Mouse (Mus musculus): Measurements from ENCODE around the gene Cd27. TPM values are rescaled to one million over a fixed set of nuclear protein-coding genes. Genes with fewer than 3 reads are reported as not detected.
A peak's percentile ranks its signal among the peaks of the same experiment; 100 is the strongest.

The Cd27 gene
- polyA plus RNA-seq, 1 experiment from 2014 or later, result 1.3 TPM

DNA sequence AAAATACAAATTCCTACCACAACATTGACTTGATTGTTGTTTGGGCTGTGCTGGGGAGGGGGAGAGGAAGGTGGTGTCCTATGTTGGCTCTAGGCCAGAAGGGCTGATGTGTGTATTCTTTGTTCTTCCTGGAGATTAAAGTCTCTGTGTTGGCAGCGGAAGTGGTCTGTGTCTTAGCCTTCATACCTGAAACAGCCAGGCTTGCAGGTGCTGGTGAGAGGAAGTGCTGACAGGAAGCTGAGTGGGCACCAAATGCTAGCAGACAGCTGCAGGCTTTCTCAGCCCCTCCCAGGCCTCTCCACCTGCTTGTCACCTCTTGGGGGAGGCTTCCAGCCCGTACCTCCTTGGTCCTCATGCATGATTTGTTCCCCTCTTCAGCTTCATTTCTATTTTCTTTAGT lies 14.7 kb downstream of the Cd27 start:
- 60% methylated on average over 2 of the region's 2 CpGs for WGBS
- Histone ChIP-seq H3K27me3 (no peaks in the 10 kb centered on the region), H3K4me1 (no peaks in the 10 kb centered on the region), H3K9ac (replicated peaks) (no peak overlapping the region), H3K4me3 (no peak overlapping the region), H3K27ac (replicated peaks) (no peak overlapping the region), H3K9me3 (no peaks in the 10 kb centered on the region), H3K4me2 (replicated peaks) (no peak overlapping the region), H3K36me3 (no peaks in the 10 kb centered on the region)
- no peak for ATAC-seq (replicated peaks)

DNA sequence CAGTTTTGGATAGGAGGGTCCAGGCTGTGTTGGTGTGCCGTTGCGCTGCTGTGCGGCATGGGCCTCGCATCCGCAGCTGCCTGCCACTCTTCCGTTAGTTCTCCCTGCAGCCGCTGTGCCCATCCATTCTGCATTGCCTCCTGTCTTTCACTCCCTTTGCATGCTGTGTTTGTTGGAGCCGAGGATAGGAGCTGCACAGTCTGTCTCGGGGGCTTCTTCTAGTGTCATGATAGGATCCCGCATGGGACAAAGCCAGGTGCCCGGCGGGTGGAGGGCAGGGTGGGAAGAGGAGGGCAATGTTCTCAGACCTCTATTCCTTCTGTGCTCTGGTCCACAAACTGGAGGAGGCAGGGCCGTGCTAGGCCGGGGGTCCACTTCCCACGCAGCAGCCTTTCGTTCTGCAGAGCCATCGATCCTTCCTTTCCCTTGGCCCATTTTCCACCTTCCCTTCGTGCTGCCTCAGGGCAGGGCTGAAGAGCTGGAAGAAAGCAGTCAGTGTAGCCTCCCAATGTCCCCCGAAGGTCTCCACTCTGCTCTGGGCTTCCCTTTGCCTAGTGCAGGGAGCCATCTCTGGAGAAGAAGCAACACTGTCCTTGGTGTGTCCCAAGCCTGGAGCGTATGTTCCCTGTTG lies 15.6 kb downstream of the Cd27 start:
- H3K4me3 ChIP-seq, result no peak overlapping the region
- H3K4me1 ChIP-seq, result peaks cover under 1% of the 10 kb centered on the region; the same call in 1 of the 2 replicates
- no peaks in the 10 kb centered on the region for H3K9me3 ChIP-seq
- no peak overlapping the region for H3K27ac ChIP-seq (replicated peaks)
- no peak for ATAC-seq (replicated peaks)
- H3K36me3 ChIP-seq, result no peaks in the 10 kb centered on the region
- no peak overlapping the region for H3K9ac ChIP-seq (replicated peaks)
- WGBS, result 90% methylated on average over 20 of the region's 20 CpGs
- no peaks in the 10 kb centered on the region for H3K27me3 ChIP-seq
- H3K4me2 ChIP-seq (replicated peaks), result no peak overlapping the region

DNA sequence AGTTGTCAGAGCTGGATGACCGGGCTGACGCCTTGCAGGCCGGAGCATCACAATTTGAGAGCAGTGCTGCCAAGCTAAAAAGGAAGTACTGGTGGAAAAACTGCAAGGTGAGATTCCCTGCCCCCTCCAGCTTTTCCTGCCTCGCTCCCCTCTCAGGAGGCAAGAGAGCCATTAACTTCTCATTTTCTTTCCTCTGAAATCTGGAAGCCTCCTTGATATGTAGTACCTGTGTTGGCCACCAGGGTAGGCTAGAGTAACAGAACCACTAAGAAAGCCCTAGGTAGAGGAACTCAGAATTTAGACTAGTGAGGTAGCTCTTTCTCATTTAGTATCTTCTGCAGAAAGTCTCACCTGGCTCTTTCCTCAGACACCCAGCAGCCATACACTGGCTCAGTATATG lies 17.8 kb downstream of the Cd27 start:
- no peak for ATAC-seq (replicated peaks)
- Histone ChIP-seq H3K9ac (replicated peaks) (no peak overlapping the region), H3K4me2 (replicated peaks) (no peak overlapping the region), H3K27ac (replicated peaks) (no peak overlapping the region), H3K27me3 (no peaks in the 10 kb centered on the region), H3K36me3 (no peaks in the 10 kb centered on the region), H3K4me3 (no peak overlapping the region), H3K9me3 (no peaks in the 10 kb centered on the region), H3K4me1 (peaks cover 5% of the 10 kb centered on the region; the same call in 1 of the 2 replicates)
- WGBS, result 79% methylated on average over 4 of the region's 4 CpGs

DNA sequence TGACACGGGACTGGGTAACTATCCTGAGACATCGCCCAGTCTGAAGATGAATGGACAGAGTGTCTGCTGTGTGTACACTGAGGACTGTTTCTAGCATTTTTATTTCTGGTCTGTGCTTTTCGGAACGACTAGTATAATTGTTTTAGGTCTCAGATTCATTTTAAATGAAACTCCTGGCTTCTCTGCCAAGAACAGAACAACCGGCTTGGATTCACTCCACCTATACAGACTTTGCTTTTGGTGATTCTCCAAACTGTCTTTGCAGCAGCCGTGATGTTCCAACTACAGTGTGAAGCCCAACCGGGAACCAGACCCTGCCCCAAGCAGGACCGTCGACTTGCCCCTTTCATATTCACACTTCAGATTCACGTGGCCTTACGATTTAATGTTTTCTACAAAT lies 18.9 kb downstream of the Cd27 start:
- no peak overlapping the region for H3K27ac ChIP-seq (replicated peaks)
- H3K9ac ChIP-seq (replicated peaks), result no peak overlapping the region
- no peak for ATAC-seq (replicated peaks)
- H3K4me1 ChIP-seq, result peaks cover 5% of the 10 kb centered on the region; the same call in 1 of the 2 replicates
- H3K9me3 ChIP-seq, result no peaks in the 10 kb centered on the region
- H3K36me3 ChIP-seq, result no peaks in the 10 kb centered on the region
- H3K27me3 ChIP-seq, result no peaks in the 10 kb centered on the region
- H3K4me3 ChIP-seq, result no peak overlapping the region
- no peak overlapping the region for H3K4me2 ChIP-seq (replicated peaks)
- WGBS, result 85% methylated on average over 11 of the region's 11 CpGs

DNA sequence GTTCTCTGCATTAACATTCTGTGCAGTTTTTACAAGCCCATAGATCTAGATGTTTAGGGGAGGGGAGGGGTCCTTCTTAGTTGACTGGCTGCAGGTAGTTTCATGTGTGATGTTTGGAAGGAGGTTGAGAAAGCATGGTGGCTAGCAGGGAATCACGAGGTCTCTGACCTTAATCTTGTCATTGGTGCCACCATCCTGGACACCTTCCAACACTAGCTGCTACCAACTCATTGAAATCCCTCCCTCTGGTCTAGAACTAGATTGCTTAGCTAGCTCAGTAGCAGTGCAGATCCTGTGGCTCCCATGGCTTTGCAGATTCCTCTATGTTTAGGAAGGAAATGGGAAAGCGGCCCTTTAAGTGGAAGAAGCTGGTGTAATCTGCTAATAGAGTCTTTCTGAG lies 19.9 kb downstream of the Cd27 start:
- Histone ChIP-seq H3K9me3 (no peaks in the 10 kb centered on the region), H3K4me3 (no peak overlapping the region), H3K4me2 (replicated peaks) (no peak overlapping the region), H3K36me3 (no peaks in the 10 kb centered on the region), H3K27me3 (no peaks in the 10 kb centered on the region), H3K9ac (replicated peaks) (no peak overlapping the region), H3K4me1 (peaks cover 5% of the 10 kb centered on the region; the same call in 1 of the 2 replicates), H3K27ac (replicated peaks) (no peak overlapping the region)
- WGBS, result 87% methylated on average over 2 of the region's 2 CpGs
- ATAC-seq (replicated peaks), result no peak

DNA sequence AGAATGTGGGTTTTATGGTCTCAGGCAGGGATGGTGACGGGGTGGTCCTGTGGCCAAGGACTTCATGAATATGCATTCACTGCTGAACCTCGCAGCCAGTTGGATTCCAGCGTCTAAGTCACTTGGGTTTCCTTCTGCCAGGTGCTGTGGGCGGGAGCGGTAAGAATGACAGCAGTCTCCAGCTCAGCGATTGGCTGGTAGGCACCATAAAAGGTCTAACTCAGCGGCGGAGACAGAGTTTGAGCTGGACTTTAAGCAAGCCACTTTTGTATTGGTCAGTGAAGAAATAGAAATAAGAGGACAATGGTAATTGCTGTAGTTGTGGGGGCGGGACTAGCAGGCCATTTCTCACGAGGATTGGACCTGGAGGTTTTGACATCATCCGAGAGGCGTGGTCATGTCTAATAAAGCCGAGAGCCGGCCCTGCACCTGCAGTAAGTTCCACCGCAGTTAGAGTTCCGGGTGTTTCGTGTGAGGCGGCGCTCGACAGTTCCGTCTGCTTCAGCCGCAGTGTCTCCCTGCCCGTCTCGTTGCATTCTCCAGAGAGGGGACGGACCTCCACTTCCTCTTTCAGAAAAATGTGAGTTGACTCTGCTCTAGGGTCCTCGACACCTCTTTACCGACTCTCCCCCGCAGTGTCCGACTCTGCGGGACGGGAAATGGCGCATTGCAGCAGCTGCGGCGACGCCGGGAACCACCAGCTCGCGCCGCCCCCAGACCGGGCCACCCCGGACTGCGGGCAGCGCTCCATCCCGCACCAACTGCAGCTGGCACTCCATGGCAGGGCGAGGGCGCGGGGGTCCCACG lies 21.5 kb downstream of the Cd27 start, which contains the start of gene Vamp1:
Vamp1 (plus strand) TSS at position 404 of the 807 bp plus-strand sequence.
- under 1% methylated on average over 48 of the region's 48 CpGs for WGBS
- ATAC-seq (replicated peaks), result peak; percentile 97
- H3K36me3 ChIP-seq, result no peaks in the 10 kb centered on the region

DNA sequence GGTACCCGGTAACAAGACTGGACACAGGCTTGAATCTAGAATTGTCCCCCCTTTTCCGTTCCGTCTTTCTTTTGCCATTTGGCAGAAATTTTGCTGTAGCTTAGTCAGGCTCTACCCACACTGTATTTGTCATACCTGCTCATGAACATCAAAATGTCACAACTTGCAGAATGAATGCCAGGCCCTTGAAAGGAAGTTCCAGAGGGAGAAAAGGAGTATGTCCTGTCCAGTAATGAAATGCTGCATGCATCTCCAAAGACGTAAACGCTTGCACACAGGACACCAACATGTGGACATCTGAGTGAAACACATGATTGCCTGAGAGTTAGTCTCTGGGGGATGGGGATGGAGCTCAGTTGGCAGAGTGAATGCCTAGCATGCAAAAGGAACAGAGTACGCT lies 23.1 kb downstream of the Cd27 start:
- peaks cover 5% of the 10 kb centered on the region; the same call in 1 of the 2 replicates for H3K4me1 ChIP-seq
- H3K9me3 ChIP-seq, result no peaks in the 10 kb centered on the region
- H3K27ac ChIP-seq (replicated peaks), result no peak overlapping the region
- no peak overlapping the region for H3K4me3 ChIP-seq
- H3K9ac ChIP-seq (replicated peaks), result no peak overlapping the region
- no peak overlapping the region for H3K4me2 ChIP-seq (replicated peaks)
- no peak for ATAC-seq (replicated peaks)
- H3K36me3 ChIP-seq, result no peaks in the 10 kb centered on the region
- H3K27me3 ChIP-seq, result 0 out of 2 replicates have a peak, but pooled peaks cover 4% of the 10 kb centered on the region
- WGBS, result 81% methylated on average over 6 of the region's 6 CpGs

More for the DNA sequence above, 21.5 kb downstream of the Cd27 start, which contains the start of gene Vamp1:
- Histone ChIP-seq H3K27me3 (0 out of 2 replicates have a peak, but pooled peaks cover 4% of the 10 kb centered on the region), H3K9ac (replicated peaks) (peak within 1 kb of the TSS; percentile 69), H3K27ac (replicated peaks) (peak within 1 kb of the TSS; percentile 66), H3K4me2 (replicated peaks) (peak within 1 kb of the TSS; percentile 95), H3K9me3 (no peaks in the 10 kb centered on the region), H3K4me1 (peaks cover 5% of the 10 kb centered on the region; the same call in 1 of the 2 replicates), H3K4me3 (peak within 1 kb of the TSS; percentile 63)

DNA sequence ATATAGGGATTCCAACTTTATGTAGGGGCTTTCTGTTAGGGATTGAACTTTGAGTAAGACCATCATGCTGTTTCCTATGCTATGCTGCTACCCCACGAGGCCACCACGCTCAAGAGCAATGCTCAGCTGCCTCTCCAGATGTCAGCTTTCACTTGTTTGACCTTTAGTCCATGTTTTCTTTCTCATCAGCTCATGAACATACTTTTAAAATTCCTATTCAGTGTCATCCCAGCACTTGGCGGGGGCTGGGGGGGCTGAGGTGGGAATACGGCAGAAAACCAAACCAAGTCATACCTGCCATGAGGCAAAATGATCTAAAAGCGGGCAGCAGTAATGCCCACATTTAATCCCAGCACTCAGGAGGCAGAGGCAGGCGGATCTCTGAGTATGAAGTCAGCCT lies 23.7 kb downstream of the Cd27 start:
- H3K27ac ChIP-seq (replicated peaks), result no peak overlapping the region
- H3K27me3 ChIP-seq, result 0 out of 2 replicates have a peak, but pooled peaks cover 4% of the 10 kb centered on the region
- H3K36me3 ChIP-seq, result no peaks in the 10 kb centered on the region
- H3K9me3 ChIP-seq, result no peaks in the 10 kb centered on the region
- H3K4me1 ChIP-seq, result peaks cover 5% of the 10 kb centered on the region; the same call in 1 of the 2 replicates
- no peak overlapping the region for H3K4me2 ChIP-seq (replicated peaks)
- WGBS, result 78% methylated on average over 6 of the region's 6 CpGs
- H3K9ac ChIP-seq (replicated peaks), result no peak overlapping the region
- no peak overlapping the region for H3K4me3 ChIP-seq
- no peak for ATAC-seq (replicated peaks)

DNA sequence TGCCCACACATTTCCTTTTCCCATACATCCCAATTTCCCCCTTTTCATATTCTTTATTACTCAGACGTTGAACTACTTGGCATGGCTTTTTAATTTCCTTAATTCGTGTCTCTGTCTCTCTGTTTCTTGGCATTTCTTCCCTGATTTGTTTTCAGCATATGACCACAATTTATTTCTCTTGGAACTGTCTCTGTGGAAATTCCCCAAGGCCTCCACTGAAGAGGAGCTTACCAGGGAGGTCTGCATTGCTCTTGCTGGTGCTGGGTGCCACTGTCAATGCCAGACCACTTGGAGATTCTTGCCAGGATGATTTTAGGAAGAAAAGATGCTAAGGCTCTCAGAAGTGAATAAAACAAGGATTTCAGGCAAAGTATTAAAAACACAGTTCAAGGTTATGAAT lies 24.2 kb downstream of the Cd27 start:
- H3K4me1 ChIP-seq, result peaks cover 5% of the 10 kb centered on the region; the same call in 1 of the 2 replicates
- 46% methylated on average over 2 of the region's 2 CpGs for WGBS
- no peaks in the 10 kb centered on the region for H3K9me3 ChIP-seq
- no peak overlapping the region for H3K4me2 ChIP-seq (replicated peaks)
- H3K27me3 ChIP-seq, result 0 out of 2 replicates have a peak, but pooled peaks cover 4% of the 10 kb centered on the region
- no peak overlapping the region for H3K4me3 ChIP-seq
- H3K9ac ChIP-seq (replicated peaks), result no peak overlapping the region
- no peak overlapping the region for H3K27ac ChIP-seq (replicated peaks)
- ATAC-seq (replicated peaks), result no peak
- no peaks in the 10 kb centered on the region for H3K36me3 ChIP-seq

DNA sequence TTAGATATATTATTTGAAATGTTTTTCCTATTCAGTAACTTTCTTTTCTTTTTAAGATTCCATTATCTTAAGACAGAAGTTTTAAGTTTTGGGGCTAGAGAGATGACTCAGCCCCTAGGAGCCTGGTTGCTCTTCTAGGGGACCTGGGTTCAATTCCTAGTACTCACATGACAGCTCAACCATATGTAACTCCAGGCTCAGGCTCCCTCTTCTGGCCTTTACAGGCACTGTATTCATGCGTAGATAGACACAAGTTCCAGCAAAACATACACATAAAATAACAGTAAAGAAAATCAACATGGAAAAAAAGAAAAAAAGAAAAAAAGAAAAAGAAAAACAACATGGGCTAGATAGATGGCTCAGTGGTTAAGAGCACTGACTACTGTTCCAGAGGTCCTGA lies 26.4 kb downstream of the Cd27 start:
- no peak for ATAC-seq (replicated peaks)
- H3K9me3 ChIP-seq, result no peaks in the 10 kb centered on the region
- no peak overlapping the region for H3K4me2 ChIP-seq (replicated peaks)
- no peak overlapping the region for H3K9ac ChIP-seq (replicated peaks)
- no peaks in the 10 kb centered on the region for H3K36me3 ChIP-seq
- no peak overlapping the region for H3K4me3 ChIP-seq
- no peak overlapping the region for H3K27ac ChIP-seq (replicated peaks)
- 0 out of 2 replicates have a peak, but pooled peaks cover 4% of the 10 kb centered on the region for H3K27me3 ChIP-seq
- H3K4me1 ChIP-seq, result no peaks in the 10 kb centered on the region
- WGBS, result 83% methylated on average over 1 of the region's 1 CpGs

DNA sequence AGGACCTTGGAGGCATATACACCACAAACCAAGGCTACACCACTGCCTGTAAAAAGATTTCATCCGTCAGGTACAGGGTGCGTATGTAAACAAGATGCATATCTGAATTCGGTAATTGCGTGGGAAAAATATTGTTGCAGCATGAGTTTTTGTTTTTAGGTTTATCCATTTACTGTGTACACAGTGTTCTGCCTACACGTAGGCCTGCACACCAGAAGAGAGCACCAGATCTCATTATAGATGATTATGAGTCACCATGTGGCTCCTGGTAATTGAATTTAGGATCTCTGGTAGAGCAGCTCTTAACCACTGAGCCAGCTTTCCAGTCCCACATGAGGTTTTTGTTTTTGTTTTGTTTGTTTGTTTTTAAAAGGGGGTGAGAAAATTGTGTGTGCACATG lies 39.6 kb downstream of the Cd27 start:
- H3K4me3 ChIP-seq, result no peak overlapping the region
- no peak for ATAC-seq (replicated peaks)
- H3K4me1 ChIP-seq, result peaks cover 11% of the 10 kb centered on the region
- H3K36me3 ChIP-seq, result peaks cover 12% of the 10 kb centered on the region; the same call in 1 of the 2 replicates
- H3K9ac ChIP-seq (replicated peaks), result no peak overlapping the region
- 86% methylated on average over 5 of the region's 5 CpGs for WGBS
- H3K27ac ChIP-seq (replicated peaks), result no peak overlapping the region
- H3K27me3 ChIP-seq, result no peaks in the 10 kb centered on the region
- H3K9me3 ChIP-seq, result no peaks in the 10 kb centered on the region
- no peak overlapping the region for H3K4me2 ChIP-seq (replicated peaks)

DNA sequence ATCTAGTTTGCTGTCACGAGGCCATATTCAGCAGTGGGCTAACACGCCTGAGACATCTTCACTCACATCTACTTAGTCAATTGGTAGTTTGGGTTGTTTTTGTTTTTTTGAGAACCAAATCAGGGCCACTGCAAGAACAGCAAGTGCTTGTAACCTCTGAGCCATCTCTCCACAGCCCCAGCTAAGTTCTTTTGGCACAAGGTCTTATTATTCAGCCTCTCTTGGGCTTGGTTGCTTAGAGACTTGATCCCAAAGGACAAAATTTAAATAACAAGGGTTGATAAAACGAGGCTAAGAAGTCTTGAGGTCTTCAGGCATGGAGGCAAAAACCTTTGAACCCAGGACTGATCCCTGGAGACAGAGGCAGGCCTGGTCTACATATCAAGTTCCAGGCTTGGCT lies 40.5 kb downstream of the Cd27 start:
- Histone ChIP-seq H3K36me3 (peaks cover 12% of the 10 kb centered on the region; the same call in 1 of the 2 replicates), H3K27ac (replicated peaks) (no peak overlapping the region), H3K9ac (replicated peaks) (no peak overlapping the region), H3K4me1 (peaks cover 11% of the 10 kb centered on the region), H3K4me3 (no peak overlapping the region), H3K4me2 (replicated peaks) (no peak overlapping the region), H3K9me3 (no peaks in the 10 kb centered on the region), H3K27me3 (no peaks in the 10 kb centered on the region)
- WGBS, result 45% methylated on average over 3 of the region's 3 CpGs
- ATAC-seq (replicated peaks), result no peak
